8 mouse cellular contexts compared by ENCODE assay signal in genomic region chr1:134559976-134560375, GRCm38 (mm10). TPM values are rescaled to one million over a fixed set of nuclear protein-coding genes. Genes with fewer than 3 reads are reported as not detected.
DNase-seq lines count a peak whose midpoint lies in the region; ATAC-seq and TF ChIP-seq lines count a peak whose summit lies in the region.

Kdm5b (plus strand) TSS chr1:134560171.

- WGBS in forebrain, embryonic 11.5 days = under 1% methylated on average over 34 of the region's 34 CpGs
- WGBS in heart, embryonic 15.5 days = under 1% methylated on average over 34 of the region's 34 CpGs
- WGBS in liver, embryonic 14.5 days (ENCODE audit: insufficient replicate concordance) = under 1% methylated on average over 34 of the region's 34 CpGs
- 0% methylated on average over 34 of the region's 34 CpGs for WGBS in neural tube, embryonic 11.5 days
- under 1% methylated on average over 34 of the region's 34 CpGs for WGBS in stomach, postnatal 0 days

- no peaks in the 10 kb centered on the region; the same call in 1 of the 2 replicates for H3K27me3 ChIP-seq in forebrain, embryonic 11.5 days (ENCODE audit: control insufficient read depth, insufficient read depth, low read length)
- no peaks in the 10 kb centered on the region for H3K27me3 ChIP-seq in heart, embryonic 15.5 days
- H3K27me3 ChIP-seq in liver, embryonic 14.5 days (ENCODE audit: control insufficient read depth, insufficient read depth, low read length) = no peaks in the 10 kb centered on the region
- H3K27me3 ChIP-seq in neural tube, embryonic 11.5 days (ENCODE audit: control insufficient read depth, insufficient read depth, low read length) = no peaks in the 10 kb centered on the region
- H3K27me3 ChIP-seq in stomach, postnatal 0 days (ENCODE audit: control insufficient read depth, insufficient read depth, low read length) = no peaks in the 10 kb centered on the region

- no peaks in the 10 kb centered on the region for H3K36me3 ChIP-seq in forebrain, embryonic 11.5 days (ENCODE audit: control insufficient read depth, insufficient read depth, low read length)
- no peaks in the 10 kb centered on the region for H3K36me3 ChIP-seq in heart, embryonic 15.5 days
- no peaks in the 10 kb centered on the region for H3K36me3 ChIP-seq in liver, embryonic 14.5 days (replicated peaks; ENCODE audit: control insufficient read depth, insufficient read depth, low read depth)
- no peaks in the 10 kb centered on the region for H3K36me3 ChIP-seq in neural tube, embryonic 11.5 days (ENCODE audit: control insufficient read depth, insufficient read depth, low read length)
- no peaks in the 10 kb centered on the region for H3K36me3 ChIP-seq in stomach, postnatal 0 days (ENCODE audit: control insufficient read depth, insufficient read depth, low read length)

- H3K27ac ChIP-seq in brown adipose tissue, adult 24 weeks (replicated peaks; ENCODE audit: low read depth, low read length) = peak within 1 kb of the TSS; percentile 53
- peak within 1 kb of the TSS; percentile 82 for H3K27ac ChIP-seq in forebrain, embryonic 11.5 days (ENCODE audit: low read depth, low read length)
- H3K27ac ChIP-seq in heart, embryonic 15.5 days = peak within 1 kb of the TSS; percentile 91
- no peak within 1 kb of the TSS for H3K27ac ChIP-seq in liver, embryonic 14.5 days
- peak within 1 kb of the TSS; percentile 91 for H3K27ac ChIP-seq in neural tube, embryonic 11.5 days (ENCODE audit: low read depth, low read length)
- H3K27ac ChIP-seq in stomach, postnatal 0 days (replicated peaks) = peak within 1 kb of the TSS; percentile 98

- H3K9ac ChIP-seq in forebrain, embryonic 11.5 days (ENCODE audit: low read length) = peak within 1 kb of the TSS; percentile 99
- H3K9ac ChIP-seq in heart, embryonic 15.5 days = peak within 1 kb of the TSS; percentile 94
- H3K9ac ChIP-seq in liver, embryonic 14.5 days (replicated peaks) = peak within 1 kb of the TSS; percentile 67
- peak within 1 kb of the TSS; percentile 99 for H3K9ac ChIP-seq in neural tube, embryonic 11.5 days (ENCODE audit: low read length)
- H3K9ac ChIP-seq in stomach, postnatal 0 days (ENCODE audit: low read length) = peak within 1 kb of the TSS; percentile 98

- ATAC-seq in CD4-positive, CD25-positive, alpha-beta regulatory T cell, adult 4 months = peak; percentile 50
- peak; percentile 37 for ATAC-seq in forebrain, embryonic 11.5 days (replicated peaks; ENCODE audit: low FRiP score)
- ATAC-seq in heart, embryonic 15.5 days (replicated peaks; ENCODE audit: insufficient number of reproducible peaks, insufficient read depth, low FRiP score, low read depth) = peak; percentile 6; the same call in 1 of the 2 replicates
- 0 out of 2 replicates have a peak, but pooled peaks have one; percentile 9 for ATAC-seq in liver, embryonic 14.5 days (ENCODE audit: insufficient read depth)
- ATAC-seq in neural tube, embryonic 11.5 days (ENCODE audit: insufficient read depth, low FRiP score, low TSS enrichment) = 0 out of 2 replicates have a peak, but pooled peaks have one; percentile 14
- ATAC-seq in stomach, postnatal 0 days (ENCODE audit: low FRiP score, low TSS enrichment) = peak; percentile 39

- peak; percentile 93 for DNase-seq in forebrain, embryonic 11.5 days (ENCODE audit: low spot score)
- DNase-seq in kidney, postnatal 14 days = peak; percentile 95
- DNase-seq in liver, embryonic 14.5 days (ENCODE audit: low read depth in 3 of 3, low spot score in 3 of 3) = peak in 2 of 3 experiments; percentile 41 to 45
- DNase-seq in neural tube, embryonic 11.5 days (ENCODE audit: low spot score) = peak; percentile 88
- DNase-seq in stomach, postnatal 0 days (ENCODE audit: low spot score) = peak; percentile 91

- H3K9me3 ChIP-seq in forebrain, embryonic 11.5 days (ENCODE audit: control insufficient read depth, low read length) = no peaks in the 10 kb centered on the region
- H3K9me3 ChIP-seq in heart, embryonic 15.5 days (replicated peaks) = no peaks in the 10 kb centered on the region
- H3K9me3 ChIP-seq in liver, embryonic 14.5 days (ENCODE audit: control insufficient read depth, low read length) = no peaks in the 10 kb centered on the region
- no peaks in the 10 kb centered on the region for H3K9me3 ChIP-seq in neural tube, embryonic 11.5 days (ENCODE audit: control insufficient read depth, low read length)
- H3K9me3 ChIP-seq in stomach, postnatal 0 days (ENCODE audit: control insufficient read depth, low read length) = no peaks in the 10 kb centered on the region

- H3K4me1 ChIP-seq in brown adipose tissue, adult 24 weeks (ENCODE audit: control insufficient read depth, insufficient read depth, insufficient read length, low read length) = peaks cover 8% of the 10 kb centered on the region; the same call in 1 of the 2 replicates
- peaks cover 2% of the 10 kb centered on the region; the same call in 1 of the 2 replicates for H3K4me1 ChIP-seq in forebrain, embryonic 11.5 days (replicated peaks; ENCODE audit: control insufficient read depth, insufficient read depth, low read length)
- peaks cover 26% of the 10 kb centered on the region for H3K4me1 ChIP-seq in heart, embryonic 15.5 days (replicated peaks)
- H3K4me1 ChIP-seq in liver, embryonic 14.5 days (replicated peaks; ENCODE audit: control insufficient read depth in 2 of 2, insufficient read depth in 2 of 2, low read length in 1 of 2) = peaks cover 20 to 22% of the 10 kb centered on the region in 2 experiments
- H3K4me1 ChIP-seq in neural tube, embryonic 11.5 days (ENCODE audit: control insufficient read depth, insufficient read depth, low read length) = peaks cover 13% of the 10 kb centered on the region
- H3K4me1 ChIP-seq in stomach, postnatal 0 days (replicated peaks; ENCODE audit: control insufficient read depth, insufficient read depth) = peaks cover 2% of the 10 kb centered on the region; the same call in 1 of the 2 replicates

- no peak for TF ChIP-seq EP300 in liver, embryonic 14.5 days (IDR thresholded peaks at IDR 0.05; ENCODE audit: low read depth)
- TF ChIP-seq EP300 in stomach, postnatal 0 days (optimal IDR thresholded peaks at IDR 0.05) = no peak

- peak within 1 kb of the TSS; percentile 91 for H3K4me3 ChIP-seq in brown adipose tissue, adult 24 weeks (ENCODE audit: insufficient read depth, low read depth, low read length)
- H3K4me3 ChIP-seq in forebrain, embryonic 11.5 days (ENCODE audit: low read depth, low read length) = peak within 1 kb of the TSS; percentile 100
- peak within 1 kb of the TSS; percentile 98 for H3K4me3 ChIP-seq in heart, embryonic 15.5 days
- H3K4me3 ChIP-seq in liver, embryonic 14.5 days (ENCODE audit: insufficient read depth in 1 of 2, low read depth in 2 of 2, low read length in 2 of 2) = peak within 1 kb of the TSS; percentile 67 to 72
- H3K4me3 ChIP-seq in neural tube, embryonic 11.5 days (ENCODE audit: low read depth, low read length) = peak within 1 kb of the TSS; percentile 100
- H3K4me3 ChIP-seq in stomach, postnatal 0 days (ENCODE audit: low read depth, low read length) = peak within 1 kb of the TSS; percentile 98

- no peak for TF ChIP-seq CTCF in liver, embryonic 14.5 days (IDR thresholded peaks at IDR 0.05; ENCODE audit: low read depth)
- TF ChIP-seq CTCF in stomach, postnatal 0 days (IDR thresholded peaks at IDR 0.05; ENCODE audit: low read depth) = peak; percentile 24

- peak within 1 kb of the TSS; percentile 68 for H3K4me2 ChIP-seq in forebrain, embryonic 11.5 days (ENCODE audit: low read depth, low read length, severe bottlenecking)
- H3K4me2 ChIP-seq in heart, embryonic 15.5 days = peak within 1 kb of the TSS; percentile 84
- H3K4me2 ChIP-seq in liver, embryonic 14.5 days (ENCODE audit: low read depth) = peak within 1 kb of the TSS; percentile 95
- peak within 1 kb of the TSS; percentile 56 for H3K4me2 ChIP-seq in neural tube, embryonic 11.5 days (ENCODE audit: low read depth)
- H3K4me2 ChIP-seq in stomach, postnatal 0 days (replicated peaks; ENCODE audit: low read depth) = peak within 1 kb of the TSS; percentile 82

RNA-seq across cellular contexts. Expression of gene Kdm5b, which starts in this region (rescaled TPM):
- 10 to 100 TPM; 15.5 to 18.1 TPM for polyA plus RNA-seq in CD4-positive, CD25-positive, alpha-beta regulatory T cell, adult 4 months (2017; shearing (Covaris generic))
- 6.8 and 8.9 TPM in 2 replicates for polyA plus RNA-seq in brown adipose tissue, adult 24 weeks (2012; ENCODE audit: insufficient read depth, insufficient read length, missing spikeins)
- polyA plus RNA-seq in forebrain, embryonic 11.5 days (2014; fragmentation: Nextera tagmentation; extraction: Ambion mirVana) = 83.9 and 84.4 TPM in 2 replicates
- 25.9 and 32.0 TPM in 2 replicates for polyA plus RNA-seq in heart, embryonic 15.5 days (2015; fragmentation: Nextera tagmentation; extraction: Ambion mirVana)
- 1.5 and 1.8 TPM in 2 replicates for polyA plus RNA-seq in liver, embryonic 14.5 days (2012; rRNA removed)
- polyA plus RNA-seq in liver, embryonic 14.5 days (2014; fragmentation: Nextera tagmentation; extraction: Ambion mirVana) = 4.2 and 4.9 TPM in 2 replicates
- 98.7 and 99.6 TPM in 2 replicates for polyA plus RNA-seq in neural tube, embryonic 11.5 days (2014; fragmentation: Nextera tagmentation; extraction: Ambion mirVana)
- polyA plus RNA-seq in stomach, postnatal 0 days (2015; fragmentation: Nextera tagmentation; extraction: Ambion mirVana) = 28.5 and 29.5 TPM in 2 replicates

Comparison
In these comparisons a context has a peak if more than half of its experiments do, and no peak if none do; other contexts are left out.
1. DNase-seq: peak in every context shown above with its lines; median percentile 95 in kidney, postnatal 14 days; 93 in forebrain, embryonic 11.5 days; 91 in stomach, postnatal 0 days; 88 in neural tube, embryonic 11.5 days; 43 in liver, embryonic 14.5 days.